Mouse (Mus musculus) spleen, postnatal 0 days (tissue): ENCODE data around the gene Sult3a1. TPM values are rescaled to one million over a fixed set of nuclear protein-coding genes. Genes with fewer than 3 reads are reported as not detected.

ENCODE experiments used
- polyA plus RNA-seq: library from polyadenylated mRNA; unstranded; fragments of >200 nt; fragmentation: Nextera tagmentation; extraction: Ambion mirVana; gene quantifications from 2 replicates; pipeline ENCODE4 v1.2.1, GENCODE M21; 2015

Sult3a1 gene
- polyA plus RNA-seq, result not detected in 2 replicates

GRCm38 (mm10) chr10:33857421-33857820 is at the start of gene Sult3a1:
Gene Sult3a1, plus strand, starts transcription at chr10:33857721.

DNA sequence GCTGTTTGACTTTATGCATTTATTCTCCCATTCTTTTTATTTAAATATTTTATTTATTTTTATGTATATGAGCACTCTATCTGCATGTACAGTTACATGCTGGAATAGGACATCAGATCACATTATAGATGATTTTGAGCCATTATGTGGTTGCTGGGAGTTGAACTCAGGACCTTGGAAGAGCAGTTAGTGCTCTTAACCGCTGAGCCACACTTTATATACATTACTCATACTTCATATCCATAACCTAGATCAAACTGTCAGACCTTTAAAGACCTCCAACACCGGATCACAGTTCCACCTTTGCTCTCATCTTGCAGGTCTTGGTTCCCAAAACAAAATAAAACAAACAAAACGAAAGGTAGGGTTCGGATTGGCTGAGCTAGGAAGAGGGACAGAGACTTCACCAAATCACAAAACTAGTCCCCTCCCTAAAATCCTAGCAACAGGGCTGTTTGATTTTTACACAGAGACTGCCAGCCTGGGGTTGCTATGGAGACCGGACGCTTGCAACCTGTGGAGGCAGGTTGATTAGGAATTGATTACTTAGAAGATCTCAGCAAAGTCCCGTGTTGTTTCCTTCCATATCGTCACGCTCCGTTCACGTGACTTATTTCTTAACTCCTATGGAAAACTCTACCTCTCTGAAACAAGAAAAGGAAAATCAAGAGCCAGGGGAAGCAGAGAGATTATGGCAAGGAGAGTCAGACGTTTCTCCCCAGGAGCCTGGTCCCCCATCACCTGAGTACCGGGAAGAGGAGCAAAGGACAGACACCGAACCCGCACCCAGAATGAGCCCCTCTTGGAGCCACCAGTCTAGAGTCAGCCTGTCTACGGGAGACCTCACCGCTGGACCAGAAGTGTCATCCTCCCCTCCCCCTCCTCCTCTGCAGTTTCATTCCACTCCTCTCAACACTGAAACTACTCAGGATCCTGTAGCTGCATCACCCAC is 47.3 kb downstream of the Sult3a1 start, which contains the start of gene Rsph4a:
Gene Rsph4a, plus strand, starts transcription at position 582 of the 952 bp plus-strand sequence.

Other genes with a start within 250 kb of the Sult3a1 start
- gene Clvs2, start 233.0 kb upstream of the Sult3a1 start, polyA plus RNA-seq, result not detected in 2 replicates
- not detected in 2 replicates for gene Sult3a2, start 71.0 kb upstream of the Sult3a1 start, polyA plus RNA-seq
- not detected in 2 replicates for gene Rsph4a, start 47.4 kb downstream of the Sult3a1 start, polyA plus RNA-seq
- 13.2 and 15.3 TPM in 2 replicates for gene Zup1, start 93.5 kb downstream of the Sult3a1 start, polyA plus RNA-seq
- gene Rwdd1, start 161.9 kb downstream of the Sult3a1 start, polyA plus RNA-seq, result 72.0 and 74.1 TPM in 2 replicates
- gene Trappc3l, start 179.9 kb downstream of the Sult3a1 start, polyA plus RNA-seq, result not detected in 2 replicates
- gene Calhm4, start 186.6 kb downstream of the Sult3a1 start, polyA plus RNA-seq, result not detected in 2 replicates
- gene Calhm5, start 238.8 kb downstream of the Sult3a1 start, polyA plus RNA-seq, result 0.16 and 0.17 TPM in 2 replicates